Mouse (Mus musculus) Muller cell, postnatal 12 days (primary cell): ENCODE data around the gene Atp6v0b.

Source experiments
- DNase-seq: peaks from one replicate; pipeline ENCODE4 v3.0.0-alpha.2; 2015; ENCODE audit errors: inconsistent ontology term

Atp6v0b gene

GRCm38 (mm10) chr4:117908834-117909453 is 21.8 kb upstream of the Atp6v0b start:
- no peak for DNase-seq

- DNase-seq = no peak
These were observed 19.1 kb upstream of the Atp6v0b start for GRCm38 (mm10) chr4:117906196-117906595.

GRCm38 (mm10) chr4:117904761-117905160 is 17.6 kb upstream of the Atp6v0b start:
- no peak for DNase-seq

GRCm38 (mm10) chr4:117904094-117904493 is 17.0 kb upstream of the Atp6v0b start:
- no peak for DNase-seq

- no peak for DNase-seq
These were observed 11.0 kb upstream of the Atp6v0b start for GRCm38 (mm10) chr4:117898111-117898510.

- no peak for DNase-seq
These were observed 8.9 kb upstream of the Atp6v0b start for GRCm38 (mm10) chr4:117896031-117896430.

GRCm38 (mm10) chr4:117895339-117895738 is 8.2 kb upstream of the Atp6v0b start:
- DNase-seq = no peak

GRCm38 (mm10) chr4:117894601-117895000 is 7.5 kb upstream of the Atp6v0b start:
- no peak for DNase-seq

- DNase-seq = peak; percentile 49
These were observed 6.2 kb upstream of the Atp6v0b start for GRCm38 (mm10) chr4:117893376-117893775.

GRCm38 (mm10) chr4:117891738-117892161 is 4.6 kb upstream of the Atp6v0b start, which contains the start of gene Dph2:
Gene Dph2 (minus strand): TSS chr4:117892032.
- DNase-seq = peak; percentile 84

- no peak for DNase-seq
These were observed 3.6 kb upstream of the Atp6v0b start for GRCm38 (mm10) chr4:117890750-117891149.

GRCm38 (mm10) chr4:117890031-117890430 is 2.9 kb upstream of the Atp6v0b start:
- no peak for DNase-seq

GRCm38 (mm10) chr4:117889471-117889870 is 2.3 kb upstream of the Atp6v0b start:
- no peak for DNase-seq

- no peak for DNase-seq
These were observed 787 bp upstream of the Atp6v0b start for GRCm38 (mm10) chr4:117887920-117888319.

- DNase-seq = no peak
These were observed 489 bp downstream of the Atp6v0b start for GRCm38 (mm10) chr4:117886644-117887043.

- DNase-seq = no peak
These were observed 1.1 kb downstream of the Atp6v0b start for GRCm38 (mm10) chr4:117885994-117886393.

GRCm38 (mm10) chr4:117885093-117885492 is 2.0 kb downstream of the Atp6v0b start:
- no peak for DNase-seq

GRCm38 (mm10) chr4:117884146-117884545 is 3.0 kb downstream of the Atp6v0b start:
- no peak for DNase-seq

GRCm38 (mm10) chr4:117882701-117883691 is 4.1 kb downstream of the Atp6v0b start, which contains the start of gene B4galt2:
Gene B4galt2 (minus strand): TSS chr4:117883487.
- DNase-seq = peak; percentile 73

GRCm38 (mm10) chr4:117878703-117879102 is 8.4 kb downstream of the Atp6v0b start:
- DNase-seq = no peak

- no peak for DNase-seq
These were observed 8.8 kb downstream of the Atp6v0b start for GRCm38 (mm10) chr4:117878301-117878700.

GRCm38 (mm10) chr4:117873615-117874014 is 13.5 kb downstream of the Atp6v0b start:
- DNase-seq = no peak

GRCm38 (mm10) chr4:117872471-117872886 is 14.7 kb downstream of the Atp6v0b start, which contains the start of gene Ccdc24:
Gene Ccdc24 (minus strand): TSS chr4:117872557.
- no peak for DNase-seq
